Mouse (Mus musculus) kidney, embryonic 15.5 days (tissue): ENCODE data around the gene Rps6ka1. TPM values are rescaled to one million over a fixed set of nuclear protein-coding genes. Genes with fewer than 3 reads are reported as not detected.
"Not testable (repeated sequence)": the region's sequence is repeated elsewhere in the genome, so short reads cannot be mapped to it uniquely, and the experiment has no call there.

Source experiments
- ATAC-seq: fragments of 200-750 bp; cut with Nextera tagmentation; replicated peaks from 2 replicates; pipeline ENCODE4 v1.8.0; 2017; ENCODE audit warnings: moderate TSS enrichment; ENCODE audit not compliant: low FRiP score
- H3K27ac ChIP-seq: fragments of 300-500 bp; sonication (generic); 2 replicates; pipeline ENCODE4 v1.5.1; 2015; ENCODE audit warnings: mild to moderate bottlenecking, inconsistent platforms
- H3K27me3 ChIP-seq: fragments of 300-500 bp; sonication (generic); 2 replicates; pipeline ENCODE4 v1.6.1; 2015; ENCODE audit warnings: inconsistent platforms
- H3K36me3 ChIP-seq: fragments of 300-500 bp; sonication (generic); 2 replicates; pipeline ENCODE4 v1.6.1; 2015; ENCODE audit warnings: inconsistent platforms
- H3K4me1 ChIP-seq: fragments of 300-500 bp; sonication (generic); 2 replicates; pipeline ENCODE4 v1.6.1; 2015; ENCODE audit warnings: inconsistent platforms
- H3K4me2 ChIP-seq: fragments of 300-500 bp; sonication (generic); 2 replicates; pipeline ENCODE4 v1.6.1; 2015; ENCODE audit warnings: moderate library complexity, mild to moderate bottlenecking, inconsistent platforms
- H3K4me3 ChIP-seq: fragments of 300-500 bp; sonication (generic); replicated peaks from 2 replicates; pipeline ENCODE4 v1.5.1; 2015; ENCODE audit warnings: mild to moderate bottlenecking, inconsistent platforms
- H3K9ac ChIP-seq: fragments of 300-500 bp; sonication (generic); 2 replicates; pipeline ENCODE4 v1.6.1; 2015; ENCODE audit warnings: mild to moderate bottlenecking, inconsistent platforms
- H3K9me3 ChIP-seq: fragments of 300-500 bp; sonication (generic); replicated peaks from 2 replicates; pipeline ENCODE4 v1.6.1; 2016; ENCODE audit warnings: inconsistent platforms
- WGBS: fragments of 180-500 bp; shearing (Covaris S2); methylation state at CpG from one replicate; pipeline ENCODE4 v1.1.7; 2015; ENCODE audit warnings: mixed read lengths; 5-methylcytosine and 5-hydroxymethylcytosine counted together
- polyA plus RNA-seq: library from polyadenylated mRNA; unstranded; fragments of >200 nt; fragmentation: Nextera tagmentation; extraction: Ambion mirVana; gene quantifications from 2 replicates; pipeline ENCODE4 v1.2.1, GENCODE M21; 2015

The Rps6ka1 gene
- polyA plus RNA-seq, 1 experiment from 2014 or later = 47.5 TPM

DNA sequence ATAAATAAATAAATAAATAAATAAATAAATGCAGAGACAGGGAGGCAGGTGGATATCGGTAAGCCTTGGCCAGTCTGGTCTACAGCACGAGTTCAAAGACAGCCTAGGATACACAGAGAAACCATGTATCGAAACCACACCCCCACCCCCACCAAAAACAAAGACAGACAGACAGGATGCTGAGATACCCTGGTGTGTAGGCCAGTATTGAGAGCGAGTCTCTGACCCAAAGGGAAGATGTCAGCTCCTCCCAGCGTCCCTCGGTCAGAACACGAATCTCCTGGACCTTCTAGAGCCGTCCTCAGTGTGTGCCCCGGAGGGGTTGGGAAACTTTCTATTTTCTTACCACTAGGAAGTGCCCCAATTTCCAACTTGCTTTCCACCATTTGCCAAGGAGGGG lies 42.5 kb downstream of the Rps6ka1 start:
- H3K27me3 ChIP-seq = no peaks in the 10 kb centered on the region
- no peak overlapping the region for H3K9ac ChIP-seq
- H3K27ac ChIP-seq = no peak overlapping the region
- no peak overlapping the region for H3K4me3 ChIP-seq
- 86% methylated on average over 9 of the region's 9 CpGs for whole genome bisulfite sequencing
- peaks cover 13% of the 10 kb centered on the region for H3K4me1 ChIP-seq
- peaks cover 27% of the 10 kb centered on the region for H3K36me3 ChIP-seq
- no peaks in the 10 kb centered on the region for H3K9me3 ChIP-seq
- no peak overlapping the region for H3K4me2 ChIP-seq
- ATAC-seq = no peak

DNA sequence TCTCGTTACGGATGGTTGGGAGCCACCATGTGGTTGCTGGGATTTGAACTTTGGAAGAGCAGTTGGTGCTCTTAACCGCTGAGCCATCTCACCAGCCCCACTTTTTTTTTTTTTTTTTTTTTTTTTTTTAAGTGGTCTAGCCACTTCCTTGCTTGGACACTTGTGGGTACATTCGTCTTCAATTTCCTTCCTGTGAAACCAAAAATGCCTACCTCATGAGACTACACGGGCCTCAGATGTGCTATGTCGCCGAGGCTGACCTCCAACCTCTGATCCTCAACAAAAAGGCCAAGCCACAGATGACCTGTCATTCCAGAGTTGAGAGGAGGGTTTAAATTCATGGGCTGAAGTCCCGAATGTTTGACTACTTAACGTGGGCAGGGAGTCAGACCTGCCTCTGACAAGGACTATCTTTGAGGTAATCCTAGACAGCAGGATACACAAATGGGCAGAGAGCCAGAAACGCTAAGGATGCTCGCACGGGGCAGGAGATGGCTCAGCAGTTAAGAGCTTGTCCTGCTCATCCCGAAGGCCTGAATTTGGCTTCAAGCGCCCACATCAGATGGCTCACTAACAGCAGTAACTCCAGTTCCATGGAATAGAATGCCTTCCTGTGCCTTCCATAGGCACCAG lies 43.3 kb downstream of the Rps6ka1 start:
- no peak for ATAC-seq
- Histone ChIP-seq H3K27ac (no peak overlapping the region), H3K36me3 (peaks cover 23% of the 10 kb centered on the region), H3K4me3 (no peak overlapping the region), H3K9me3 (no peaks in the 10 kb centered on the region), H3K27me3 (no peaks in the 10 kb centered on the region), H3K9ac (no peak overlapping the region), H3K4me2 (no peak overlapping the region), H3K4me1 (peaks cover 13% of the 10 kb centered on the region)
- 58% methylated on average over 14 of the region's 14 CpGs for WGBS

DNA sequence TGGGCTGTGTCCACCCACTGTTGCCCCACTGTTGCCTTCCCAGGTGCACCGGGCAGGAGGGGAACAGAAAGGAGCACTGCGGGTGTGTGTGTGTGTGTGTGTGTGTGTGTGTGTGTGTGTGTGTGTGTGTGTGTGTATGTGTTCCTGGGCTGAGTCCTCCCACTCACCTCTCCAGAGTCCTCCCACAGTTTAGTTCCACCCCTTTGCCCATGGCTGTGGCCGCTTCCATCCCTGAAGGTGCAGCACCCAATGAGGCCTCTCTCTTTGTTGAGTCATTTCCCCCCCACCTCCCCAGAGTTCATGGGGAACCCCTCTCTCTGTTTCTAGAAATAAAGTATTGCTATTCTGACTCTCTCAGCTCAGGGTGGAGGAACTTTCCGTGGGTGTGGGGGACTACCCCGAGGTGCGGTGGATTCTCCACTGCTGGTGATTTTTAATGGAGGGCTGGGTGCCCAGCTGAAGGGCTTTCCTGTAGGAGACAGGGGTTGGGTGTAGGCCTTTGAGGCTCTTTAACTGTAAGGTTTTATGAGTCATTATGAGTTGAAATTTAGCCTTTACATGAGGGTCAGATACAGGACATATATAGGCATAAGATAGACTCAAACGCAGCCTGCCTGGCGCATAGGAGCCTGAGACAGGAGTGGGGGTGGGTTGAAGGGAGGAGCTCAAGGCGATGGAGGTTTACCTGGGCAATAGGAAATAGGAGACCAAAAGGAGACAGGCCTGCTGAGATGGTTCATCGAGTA lies 44.4 kb downstream of the Rps6ka1 start:
- Histone ChIP-seq H3K4me1 (peaks cover 13% of the 10 kb centered on the region), H3K27ac (no peak overlapping the region), H3K4me3 (no peak overlapping the region), H3K36me3 (peaks cover 13% of the 10 kb centered on the region), H3K4me2 (no peak overlapping the region), H3K27me3 (no peaks in the 10 kb centered on the region), H3K9me3 (no peaks in the 10 kb centered on the region), H3K9ac (no peak overlapping the region)
- no peak for ATAC-seq
- 85% methylated on average over 10 of the region's 10 CpGs for WGBS

DNA sequence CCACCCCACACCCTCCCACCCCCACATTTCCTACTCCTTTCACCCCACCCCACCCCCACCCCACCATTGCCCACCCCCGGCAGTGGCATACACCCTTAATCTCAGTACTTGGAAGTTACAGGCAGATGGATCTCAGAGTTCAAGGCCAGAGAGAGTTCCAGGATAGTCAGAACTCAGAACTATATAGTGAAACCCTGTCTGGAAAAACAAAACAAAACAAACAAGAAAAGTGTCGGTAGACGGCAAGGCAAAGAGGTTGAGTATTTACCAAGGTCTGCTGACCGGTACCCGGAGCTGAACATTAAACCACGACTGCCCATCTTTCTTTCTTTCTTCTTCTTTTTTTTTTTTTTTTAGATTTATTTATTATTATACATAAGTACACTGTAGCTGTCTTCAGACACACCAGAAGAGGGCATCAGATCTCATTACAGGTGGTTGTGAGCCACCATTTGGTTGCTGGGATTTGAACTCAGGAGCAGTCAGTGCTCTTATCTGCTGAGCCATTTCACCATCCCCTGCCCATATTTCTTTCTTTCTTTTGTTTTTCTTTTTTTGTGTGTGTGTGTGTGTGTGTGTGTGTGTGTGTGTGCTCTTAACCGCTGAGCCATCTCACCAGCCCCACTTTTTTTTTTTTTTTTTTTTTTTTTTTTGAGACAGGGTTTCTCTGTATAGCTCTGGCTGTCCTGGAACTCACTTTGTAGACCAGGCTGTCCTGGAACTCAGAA lies 45.7 kb downstream of the Rps6ka1 start:
- not testable (repeated sequence) for H3K4me3 ChIP-seq, H3K9me3 ChIP-seq, H3K27ac ChIP-seq, ATAC-seq, H3K9ac ChIP-seq, H3K4me2 ChIP-seq, H3K36me3 ChIP-seq, H3K27me3 ChIP-seq
- peaks cover 13% of the 10 kb centered on the region for H3K4me1 ChIP-seq
- whole genome bisulfite sequencing = 85% methylated on average over 7 of the region's 7 CpGs

DNA sequence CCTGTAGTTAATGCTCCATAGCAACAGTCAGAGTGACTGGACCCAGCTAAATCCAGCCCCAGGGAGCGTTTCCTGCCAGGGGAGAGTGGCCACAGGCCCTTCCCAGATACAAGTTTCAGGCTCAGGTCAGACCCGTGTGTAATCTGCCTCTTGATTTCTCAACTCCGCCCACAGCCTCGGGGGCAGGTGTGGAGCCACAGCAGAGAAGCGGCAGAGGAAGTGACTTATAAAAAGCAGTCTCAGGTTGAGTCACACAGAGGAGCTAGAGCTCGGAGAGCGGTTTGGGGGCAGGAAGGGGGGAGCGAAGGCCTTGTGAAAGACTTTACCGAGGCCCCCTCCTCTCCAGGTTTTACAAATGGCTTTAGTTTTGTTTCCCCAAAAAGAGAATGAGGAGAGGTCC lies 46.6 kb downstream of the Rps6ka1 start:
- Histone ChIP-seq H3K36me3 (no peaks in the 10 kb centered on the region), H3K9me3 (no peaks in the 10 kb centered on the region), H3K4me2 (no peak overlapping the region), H3K9ac (no peak overlapping the region), H3K27ac (no peak overlapping the region), H3K4me3 (no peak overlapping the region), H3K27me3 (no peaks in the 10 kb centered on the region), H3K4me1 (peaks cover 13% of the 10 kb centered on the region)
- no peak for ATAC-seq
- WGBS = 29% methylated on average over 9 of the region's 9 CpGs

DNA sequence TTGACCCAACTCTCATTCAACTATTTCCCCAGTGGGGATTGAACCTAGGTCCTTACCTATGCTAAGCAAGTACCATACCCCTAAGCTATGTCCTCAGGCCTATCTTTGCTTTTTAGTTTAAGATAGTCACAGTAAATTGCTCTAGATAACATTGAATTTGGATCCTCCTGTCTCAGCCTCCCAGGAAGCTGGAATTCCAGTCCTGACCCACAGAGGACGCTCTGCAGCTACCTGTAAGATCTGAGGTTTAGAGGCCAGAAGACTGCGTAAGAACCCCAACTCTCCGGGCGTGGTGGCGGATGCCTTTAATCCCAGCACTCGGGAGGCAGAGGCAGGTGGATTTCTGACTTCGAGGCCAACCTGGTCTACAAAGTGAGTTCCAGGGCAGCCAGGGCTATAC lies 47.1 kb downstream of the Rps6ka1 start:
- no peak overlapping the region for H3K4me2 ChIP-seq

DNA sequence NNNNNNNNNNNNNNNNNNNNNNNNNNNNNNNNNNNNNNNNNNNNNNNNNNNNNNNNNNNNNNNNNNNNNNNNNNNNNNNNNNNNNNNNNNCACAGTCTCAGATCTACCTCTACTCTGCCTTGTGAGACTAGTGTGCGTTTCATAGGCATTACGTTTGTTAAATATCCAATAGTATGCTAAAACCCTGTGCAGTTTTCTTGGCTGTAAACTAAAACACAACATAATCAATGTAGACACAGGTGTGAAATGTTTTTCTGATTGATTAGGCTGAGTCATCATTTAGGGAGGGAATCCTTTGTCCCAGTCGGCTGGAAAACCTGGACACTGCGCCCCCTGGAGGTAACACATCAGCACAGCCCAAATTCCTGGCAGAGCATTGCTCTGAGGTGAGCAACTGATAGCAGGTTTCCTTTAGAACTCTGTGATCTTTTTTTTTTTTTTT lies 48.2 kb downstream of the Rps6ka1 start:
- H3K36me3 ChIP-seq = no peaks in the 10 kb centered on the region
- H3K9ac ChIP-seq = no peak overlapping the region
- no peak overlapping the region for H3K4me2 ChIP-seq
- H3K4me1 ChIP-seq = peaks cover 11% of the 10 kb centered on the region
- no peaks in the 10 kb centered on the region for H3K27me3 ChIP-seq
- no peak overlapping the region for H3K27ac ChIP-seq
- 67% methylated on average over 4 of the region's 4 CpGs for WGBS
- no peaks in the 10 kb centered on the region for H3K9me3 ChIP-seq
- no peak overlapping the region for H3K4me3 ChIP-seq
- ATAC-seq = no peak

More for the DNA sequence above, 47.1 kb downstream of the Rps6ka1 start:
- H3K4me1 ChIP-seq = peaks cover 13% of the 10 kb centered on the region
- no peaks in the 10 kb centered on the region for H3K9me3 ChIP-seq
- 95% methylated on average over 7 of the region's 7 CpGs for WGBS
- no peaks in the 10 kb centered on the region for H3K27me3 ChIP-seq
- ATAC-seq = no peak
- H3K4me3 ChIP-seq = no peak overlapping the region
- H3K27ac ChIP-seq = no peak overlapping the region
- H3K36me3 ChIP-seq = no peaks in the 10 kb centered on the region
- H3K9ac ChIP-seq = no peak overlapping the region

DNA sequence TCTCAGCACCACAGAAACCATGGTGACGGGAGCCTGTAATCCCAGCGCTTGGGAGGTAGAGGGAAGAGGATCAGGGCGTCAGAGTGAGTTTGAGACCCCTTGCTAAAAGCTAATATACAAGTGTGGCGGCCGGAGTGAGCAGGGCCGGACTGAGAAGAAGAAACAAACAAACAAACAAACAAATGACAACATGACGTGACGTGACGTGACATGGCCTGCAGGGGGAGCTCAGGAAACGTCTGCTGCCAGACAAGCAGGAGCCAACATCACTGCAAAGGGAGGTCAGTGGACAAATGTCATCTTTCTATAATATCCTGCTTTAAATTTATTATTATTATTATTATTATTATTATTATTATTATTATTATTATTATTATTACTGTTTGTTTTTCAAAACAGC lies 51.0 kb downstream of the Rps6ka1 start:
- Histone ChIP-seq H3K9ac (no peak overlapping the region), H3K9me3 (no peaks in the 10 kb centered on the region), H3K27ac (no peak overlapping the region), H3K4me2 (no peak overlapping the region), H3K4me3 (no peak overlapping the region), H3K4me1 (peaks cover 6% of the 10 kb centered on the region), H3K27me3 (no peaks in the 10 kb centered on the region), H3K36me3 (no peaks in the 10 kb centered on the region)
- WGBS = 59% methylated on average over 10 of the region's 10 CpGs
- no peak for ATAC-seq

DNA sequence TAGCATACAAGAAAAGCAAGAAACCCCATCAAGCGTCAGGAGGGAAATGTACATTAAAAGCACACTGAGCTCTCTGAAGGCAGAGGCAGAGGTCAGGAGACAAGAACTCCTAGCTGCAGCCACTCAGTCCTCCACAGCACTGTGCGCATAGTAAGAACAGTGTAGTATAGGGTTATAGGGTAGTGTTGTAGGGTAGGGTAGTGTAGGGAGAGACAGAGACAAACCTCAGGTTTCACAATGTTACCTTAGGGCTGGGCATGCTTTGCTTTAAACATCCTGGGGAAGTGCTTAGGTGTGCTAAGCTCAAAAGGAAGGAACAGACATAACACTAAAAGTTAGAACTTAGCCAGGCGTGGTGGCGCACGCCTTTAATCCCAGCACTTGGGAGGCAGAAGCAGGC lies 52.4 kb downstream of the Rps6ka1 start:
- no peak overlapping the region for H3K4me3 ChIP-seq
- H3K36me3 ChIP-seq = no peaks in the 10 kb centered on the region
- no peaks in the 10 kb centered on the region for H3K9me3 ChIP-seq
- H3K4me2 ChIP-seq = no peak overlapping the region
- ATAC-seq = no peak
- H3K4me1 ChIP-seq = no peaks in the 10 kb centered on the region
- H3K27ac ChIP-seq = no peak overlapping the region
- no peak overlapping the region for H3K9ac ChIP-seq
- WGBS = 95% methylated on average over 5 of the region's 5 CpGs
- no peaks in the 10 kb centered on the region for H3K27me3 ChIP-seq

DNA sequence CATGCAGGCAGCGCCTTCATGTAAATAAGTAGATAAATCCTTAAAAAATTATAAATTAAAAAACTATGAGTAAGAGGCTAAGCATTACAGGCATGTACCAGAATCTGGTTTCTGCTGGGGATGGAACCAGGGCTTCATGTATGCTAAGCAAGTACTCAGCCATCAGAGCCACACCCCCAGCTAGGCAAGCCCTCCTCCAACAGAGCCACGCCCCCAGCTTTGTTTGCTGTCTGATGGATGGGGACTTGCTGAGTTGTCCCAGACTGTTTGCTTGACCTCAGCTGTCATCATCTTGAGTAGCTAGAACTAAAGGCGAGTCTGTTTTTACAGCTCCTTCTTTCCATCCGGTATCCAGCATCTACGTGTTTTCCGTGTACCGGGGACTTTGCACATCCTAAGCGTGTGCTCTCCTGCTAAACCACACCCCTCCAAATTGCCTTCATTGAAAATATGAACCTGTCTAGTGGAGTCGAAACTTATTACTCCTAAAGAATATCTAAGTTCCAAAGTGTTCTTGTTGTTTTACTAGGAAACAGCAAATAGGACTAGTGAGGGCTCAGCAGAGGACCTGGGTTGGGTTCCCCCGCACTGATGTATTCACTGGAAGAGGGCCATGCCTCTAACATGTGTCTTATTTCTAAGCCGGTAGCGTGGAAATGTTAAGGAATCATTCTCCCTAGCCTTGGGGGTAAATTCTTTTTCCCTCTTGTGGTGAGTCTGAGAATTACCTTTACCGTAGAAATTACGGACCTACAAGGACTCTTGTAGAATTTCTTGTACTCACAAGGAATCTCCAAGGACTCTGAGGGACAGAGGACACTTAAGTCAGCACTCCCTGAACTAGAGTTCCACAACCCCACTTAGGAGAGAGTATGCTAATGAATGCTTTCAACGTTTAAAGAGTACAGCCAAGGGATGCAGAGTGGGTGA lies 54.4 kb downstream of the Rps6ka1 start:
- peaks cover 10% of the 10 kb centered on the region for H3K27me3 ChIP-seq
- peaks cover 15% of the 10 kb centered on the region for H3K4me1 ChIP-seq
- no peak overlapping the region for H3K27ac ChIP-seq
- ATAC-seq = no peak
- WGBS = 55% methylated on average over 15 of the region's 15 CpGs
- no peak overlapping the region for H3K4me3 ChIP-seq
- no peak overlapping the region for H3K4me2 ChIP-seq
- H3K9me3 ChIP-seq = no peaks in the 10 kb centered on the region
- H3K36me3 ChIP-seq = no peaks in the 10 kb centered on the region
- no peak overlapping the region for H3K9ac ChIP-seq

DNA sequence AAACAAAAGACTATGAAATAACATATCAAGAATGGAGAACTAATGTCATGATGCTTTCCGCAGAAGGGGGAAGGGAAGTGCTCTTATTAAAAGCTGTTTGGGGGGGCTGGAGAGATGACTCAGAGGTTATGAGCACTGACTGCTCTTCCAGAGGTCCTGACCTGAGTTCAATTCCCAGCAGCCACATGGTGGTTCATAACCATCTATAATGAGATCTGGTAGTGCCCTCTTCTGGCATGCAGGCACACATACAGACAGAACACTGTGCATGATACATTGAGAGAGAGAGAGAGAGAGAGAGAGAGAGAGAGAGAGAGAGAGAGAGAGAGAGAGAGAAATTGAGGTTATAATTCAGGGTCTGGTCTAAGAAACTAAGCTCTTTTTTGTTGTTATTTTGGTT lies 57.1 kb downstream of the Rps6ka1 start:
- ATAC-seq = no peak
- Histone ChIP-seq H3K36me3 (no peaks in the 10 kb centered on the region), H3K27ac (no peak overlapping the region), H3K4me1 (peaks cover 26% of the 10 kb centered on the region), H3K4me2 (no peak overlapping the region), H3K9me3 (no peaks in the 10 kb centered on the region), H3K4me3 (no peak overlapping the region), H3K27me3 (peaks cover 19% of the 10 kb centered on the region), H3K9ac (no peak overlapping the region)
- WGBS = 96% methylated on average over 1 of the region's 1 CpGs
